Mouse (Mus musculus): ENCODE data around the gene Foxf1.

DNA sequence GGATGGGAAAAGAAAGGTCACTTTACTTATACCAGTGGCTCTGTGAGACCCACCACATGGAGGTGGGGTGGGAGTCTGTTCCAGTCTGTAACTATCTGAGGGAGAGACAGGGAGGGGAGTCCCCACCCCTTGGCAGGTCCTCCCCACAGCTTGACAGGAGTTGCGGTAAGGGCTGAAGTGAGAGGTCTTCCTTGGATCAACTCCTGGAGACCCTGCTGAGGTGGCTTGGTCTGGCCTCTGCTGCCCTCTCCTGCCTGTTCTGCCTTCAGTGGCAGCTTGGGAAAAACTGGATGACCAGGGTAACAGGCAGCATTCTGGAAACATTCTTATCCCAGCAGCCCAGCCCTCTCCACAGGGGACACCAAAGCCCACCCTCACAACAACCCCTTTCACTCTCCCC lies 6.5 kb downstream of the Foxf1 start:
- TF ChIP-seq EP300 (optimal IDR thresholded peaks at IDR 0.05) (no peak), CTCF (IDR thresholded peaks at IDR 0.05; ENCODE audit: low read depth) (peak; percentile 68)

Measured in stomach, postnatal 0 days (tissue).